Mouse (Mus musculus): ENCODE results near the gene Kcnip1.

DNA sequence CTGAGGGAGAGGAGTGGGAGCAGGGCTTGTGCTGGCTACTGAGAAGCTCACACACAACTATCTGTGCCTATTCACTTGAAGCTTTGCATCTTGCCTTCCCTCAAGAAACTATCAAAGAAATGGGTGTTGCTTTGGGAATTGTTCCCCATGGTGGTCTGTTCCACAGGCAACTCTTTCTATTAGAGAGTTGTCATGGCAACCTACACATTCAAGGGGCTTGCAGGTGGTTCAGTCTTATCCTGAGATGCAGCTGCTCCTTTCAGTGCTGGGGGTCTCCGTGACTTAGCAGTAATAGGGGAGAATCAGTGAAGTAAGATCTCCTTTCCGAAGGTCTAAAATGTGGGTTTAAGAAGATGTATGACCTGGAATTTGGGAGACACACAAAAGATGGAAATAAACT lies 102.6 kb downstream of the Kcnip1 start:
- no peak for TF ChIP-seq CTCF (IDR thresholded peaks at IDR 0.05; ENCODE audit: low read depth)
- no peak for TF ChIP-seq EP300 (IDR thresholded peaks at IDR 0.05; ENCODE audit: low read depth)

Data from liver, embryonic 14.5 days (tissue).